Mouse (Mus musculus) kidney, embryonic 15.5 days (tissue): ENCODE data around the gene Prrt4. TPM values are rescaled to one million over a fixed set of nuclear protein-coding genes. Genes with fewer than 3 reads are reported as not detected.
A peak's percentile ranks its signal among the peaks of the same experiment; 100 is the strongest.
"Not testable (repeated sequence)": the region's sequence is repeated elsewhere in the genome, so short reads cannot be mapped to it uniquely, and the experiment has no call there.

Experiments
- ATAC-seq: fragments of 200-750 bp; cut with Nextera tagmentation; replicated peaks from 2 replicates; pipeline ENCODE4 v1.8.0; 2017; ENCODE audit warnings: moderate TSS enrichment; ENCODE audit not compliant: low FRiP score
- H3K27ac ChIP-seq: fragments of 300-500 bp; sonication (generic); 2 replicates; pipeline ENCODE4 v1.5.1; 2015; ENCODE audit warnings: mild to moderate bottlenecking, inconsistent platforms
- H3K27me3 ChIP-seq: fragments of 300-500 bp; sonication (generic); 2 replicates; pipeline ENCODE4 v1.6.1; 2015; ENCODE audit warnings: inconsistent platforms
- H3K36me3 ChIP-seq: fragments of 300-500 bp; sonication (generic); 2 replicates; pipeline ENCODE4 v1.6.1; 2015; ENCODE audit warnings: inconsistent platforms
- H3K4me1 ChIP-seq: fragments of 300-500 bp; sonication (generic); 2 replicates; pipeline ENCODE4 v1.6.1; 2015; ENCODE audit warnings: inconsistent platforms
- H3K4me2 ChIP-seq: fragments of 300-500 bp; sonication (generic); 2 replicates; pipeline ENCODE4 v1.6.1; 2015; ENCODE audit warnings: moderate library complexity, mild to moderate bottlenecking, inconsistent platforms
- H3K4me3 ChIP-seq: fragments of 300-500 bp; sonication (generic); replicated peaks from 2 replicates; pipeline ENCODE4 v1.5.1; 2015; ENCODE audit warnings: mild to moderate bottlenecking, inconsistent platforms
- H3K9ac ChIP-seq: fragments of 300-500 bp; sonication (generic); 2 replicates; pipeline ENCODE4 v1.6.1; 2015; ENCODE audit warnings: mild to moderate bottlenecking, inconsistent platforms
- H3K9me3 ChIP-seq: fragments of 300-500 bp; sonication (generic); replicated peaks from 2 replicates; pipeline ENCODE4 v1.6.1; 2016; ENCODE audit warnings: inconsistent platforms
- WGBS: fragments of 180-500 bp; shearing (Covaris S2); methylation state at CpG from one replicate; pipeline ENCODE4 v1.1.7; 2015; ENCODE audit warnings: mixed read lengths; 5-methylcytosine and 5-hydroxymethylcytosine counted together
- polyA plus RNA-seq: library from polyadenylated mRNA; unstranded; fragments of >200 nt; fragmentation: Nextera tagmentation; extraction: Ambion mirVana; gene quantifications from 2 replicates; pipeline ENCODE4 v1.2.1, GENCODE M21; 2015

The Prrt4 gene
- 1.0 and 1.6 TPM in 2 replicates for polyA plus RNA-seq

DNA sequence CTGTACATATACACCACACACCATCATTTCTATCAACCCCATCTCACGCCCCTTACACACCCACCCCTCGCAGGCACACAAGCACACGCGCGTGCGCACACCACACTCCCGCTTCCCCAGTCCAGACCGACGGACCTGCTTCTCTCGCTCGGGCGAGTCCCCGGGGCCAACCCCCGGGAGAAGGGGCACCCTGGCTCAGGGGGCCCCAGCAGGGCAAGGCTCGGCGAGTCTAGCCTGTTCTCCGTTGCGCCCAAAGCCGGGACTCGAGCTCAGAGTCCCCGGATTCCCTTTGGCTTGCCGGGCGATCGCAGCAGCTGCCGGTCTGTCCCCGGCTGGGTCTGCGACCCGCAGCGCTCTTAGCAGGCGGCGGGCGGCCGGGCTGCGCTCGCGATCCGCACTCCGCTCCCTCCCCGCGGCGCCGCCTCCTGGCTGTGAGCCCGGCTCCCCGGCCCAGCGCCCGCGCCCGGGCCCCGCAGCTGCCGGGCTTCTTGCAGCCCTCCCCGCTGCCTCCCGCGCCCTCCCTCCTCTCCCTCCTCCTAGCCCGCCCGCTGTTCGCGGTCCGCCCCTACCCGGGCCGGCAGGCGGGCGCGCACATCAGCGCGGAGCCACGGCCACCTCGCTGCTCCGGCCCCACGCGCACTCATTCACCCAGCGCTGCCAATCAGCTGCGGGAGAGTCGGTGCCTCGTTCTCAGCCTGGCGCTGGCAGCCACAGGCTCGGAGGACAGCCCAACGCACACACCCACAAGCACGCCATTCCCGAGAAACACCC, at the start of gene Prrt4:
Gene Prrt4, minus strand, starts transcription at position 697 of the 771 bp plus-strand sequence.
- no peaks in the 10 kb centered on the region for H3K9me3 ChIP-seq
- H3K9ac ChIP-seq = peak within 1 kb of the TSS; percentile 69
- H3K4me1 ChIP-seq = peaks cover 16% of the 10 kb centered on the region
- peak within 1 kb of the TSS; percentile 41; the same call in 1 of the 2 replicates for H3K27ac ChIP-seq
- H3K4me2 ChIP-seq = peak within 1 kb of the TSS; percentile 98
- H3K27me3 ChIP-seq = peaks cover 79% of the 10 kb centered on the region
- peak within 1 kb of the TSS; percentile 65 for H3K4me3 ChIP-seq
- under 1% methylated on average over 75 of the region's 79 CpGs for WGBS
- peak; percentile 74 for ATAC-seq
- no peaks in the 10 kb centered on the region for H3K36me3 ChIP-seq

DNA sequence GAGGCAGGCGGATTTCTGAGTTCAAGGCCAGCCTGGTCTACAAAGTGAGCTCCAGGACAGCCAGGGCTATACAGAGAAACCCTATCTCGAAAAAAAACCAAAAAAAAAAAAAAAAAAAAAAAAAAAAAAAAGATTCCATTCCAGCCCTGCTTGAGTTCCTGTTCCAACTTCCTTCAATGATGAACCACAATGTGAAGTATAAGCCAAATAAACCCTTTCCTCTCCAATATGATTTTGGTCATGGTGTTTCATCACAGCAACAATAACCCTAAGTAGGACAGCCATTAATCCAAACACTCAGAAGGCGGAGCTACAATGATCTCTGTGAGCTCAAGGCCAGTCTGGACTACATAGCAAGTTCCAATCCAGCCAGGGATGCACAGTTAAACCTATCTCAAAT, 38.3 kb upstream of the Prrt4 start:
- not testable (repeated sequence) for H3K27ac ChIP-seq, H3K9ac ChIP-seq, H3K4me3 ChIP-seq, H3K4me2 ChIP-seq, H3K9me3 ChIP-seq, H3K36me3 ChIP-seq, ATAC-seq
- 75% methylated on average over 3 of the region's 3 CpGs for WGBS
- Histone ChIP-seq H3K4me1 (peaks cover 35% of the 10 kb centered on the region), H3K27me3 (peaks cover 27% of the 10 kb centered on the region)

DNA sequence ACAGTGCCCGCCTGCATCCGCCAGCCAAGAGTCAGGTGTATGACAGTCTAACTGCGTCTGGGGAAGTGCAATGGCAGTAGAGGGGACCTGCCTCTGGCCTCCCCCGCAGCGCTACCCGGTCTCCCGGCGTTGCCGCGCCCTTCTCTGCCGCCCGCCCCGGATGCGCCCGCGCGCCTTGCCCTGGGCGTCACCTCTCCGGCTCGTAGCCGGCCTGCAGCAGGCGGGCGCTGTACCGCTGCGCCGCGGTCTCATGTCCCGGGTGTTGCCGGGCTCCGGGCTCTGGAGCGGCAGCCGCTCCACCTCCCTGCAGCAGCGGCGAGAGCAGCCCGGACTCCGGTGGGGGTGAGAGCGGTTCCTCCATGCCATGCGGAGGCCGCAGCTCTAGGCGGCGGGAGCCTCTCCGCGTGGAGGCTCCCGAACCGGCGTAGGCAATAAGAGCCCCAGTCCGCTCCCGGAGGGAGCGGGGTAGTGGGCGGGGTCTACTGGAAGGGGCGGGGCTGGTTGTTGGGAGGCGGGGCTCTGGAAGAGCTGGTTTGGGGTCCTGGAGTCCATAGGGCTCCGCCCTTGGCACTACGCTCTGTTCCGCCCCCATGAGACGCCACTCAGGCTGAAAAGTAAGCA, 36.6 kb upstream of the Prrt4 start, which contains the start of gene Impdh1:
Gene Impdh1, minus strand, starts transcription at position 484 of the 621 bp plus-strand sequence.
- Histone ChIP-seq H3K36me3 (no peaks in the 10 kb centered on the region), H3K4me3 (peak within 1 kb of the TSS; percentile 63), H3K27ac (no peak within 1 kb of the TSS), H3K9ac (peak within 1 kb of the TSS; percentile 52), H3K4me1 (peaks cover 48% of the 10 kb centered on the region), H3K4me2 (peak within 1 kb of the TSS; percentile 87), H3K9me3 (no peaks in the 10 kb centered on the region), H3K27me3 (peaks cover 27% of the 10 kb centered on the region)
- under 1% methylated on average over 53 of the region's 56 CpGs for WGBS
- peak; percentile 79 for ATAC-seq

DNA sequence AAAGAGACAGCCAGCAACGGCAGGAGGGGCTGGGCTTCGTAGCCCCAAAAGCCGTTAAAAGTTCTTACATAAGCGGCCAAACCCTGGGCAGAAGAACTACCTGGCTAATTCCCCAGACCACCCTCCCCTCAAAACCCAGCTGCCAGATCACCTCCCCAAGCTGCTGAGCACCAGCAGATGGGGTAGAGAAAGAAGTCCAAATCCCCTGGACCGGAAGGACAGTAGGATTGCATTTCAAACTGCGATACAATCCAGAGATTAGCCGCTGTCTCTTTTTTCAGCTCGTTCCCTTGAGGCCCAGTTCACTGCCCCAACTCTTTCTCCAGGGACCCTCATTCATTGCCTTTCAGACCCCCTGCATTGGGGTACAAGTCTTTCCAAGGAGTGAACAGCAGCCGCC, 35.8 kb upstream of the Prrt4 start:
- 0 out of 2 replicates have a peak overlapping the region, but pooled peaks have one; percentile 52 for H3K9ac ChIP-seq
- WGBS = 11% methylated on average over 9 of the region's 9 CpGs

GRCm38 (mm10) chr6:29214776-29215175, 35.4 kb upstream of the Prrt4 start:
- no peak for ATAC-seq
- H3K36me3 ChIP-seq = no peaks in the 10 kb centered on the region
- 31% methylated on average over 5 of the region's 5 CpGs for WGBS
- peak overlapping the region; percentile 29; the same call in 1 of the 2 replicates for H3K27ac ChIP-seq
- no peak overlapping the region for H3K9ac ChIP-seq
- H3K4me2 ChIP-seq = peak overlapping the region; percentile 87
- H3K9me3 ChIP-seq = no peaks in the 10 kb centered on the region
- H3K27me3 ChIP-seq = peaks cover 27% of the 10 kb centered on the region
- H3K4me3 ChIP-seq = peak overlapping the region; percentile 63
- H3K4me1 ChIP-seq = peaks cover 55% of the 10 kb centered on the region

More for the DNA sequence above, 35.8 kb upstream of the Prrt4 start:
- Histone ChIP-seq H3K9me3 (no peaks in the 10 kb centered on the region), H3K36me3 (no peaks in the 10 kb centered on the region), H3K27me3 (peaks cover 27% of the 10 kb centered on the region), H3K4me1 (peaks cover 55% of the 10 kb centered on the region), H3K27ac (no peak overlapping the region), H3K4me2 (peak overlapping the region; percentile 87), H3K4me3 (peak overlapping the region; percentile 63)
- ATAC-seq = no peak

DNA sequence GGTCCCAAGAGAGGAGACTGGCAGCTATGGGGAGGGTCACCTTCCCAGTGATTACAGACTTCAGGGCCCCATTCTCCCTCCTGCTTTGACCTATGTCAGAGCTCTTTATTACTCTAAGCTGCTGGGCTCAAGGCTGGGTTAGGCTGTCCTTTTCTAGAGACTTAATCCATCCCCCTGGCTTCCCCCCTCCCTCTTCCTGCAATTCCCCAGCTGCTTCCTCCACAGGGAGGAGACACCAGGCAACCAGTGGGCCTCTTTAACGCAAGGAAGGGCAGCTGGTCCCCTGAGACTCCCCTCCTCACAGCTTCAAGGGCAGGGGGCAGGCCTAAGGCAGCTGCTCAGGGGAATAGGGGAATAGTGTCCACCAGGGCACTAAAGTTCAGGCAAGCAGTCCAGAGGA, 34.9 kb upstream of the Prrt4 start:
- Histone ChIP-seq H3K4me2 (peak overlapping the region; percentile 87), H3K36me3 (0 out of 2 replicates have a peak, but pooled peaks cover 1% of the 10 kb centered on the region), H3K4me3 (0 out of 2 replicates have a peak overlapping the region, but pooled peaks have one; percentile 1), H3K9me3 (no peaks in the 10 kb centered on the region), H3K4me1 (peaks cover 55% of the 10 kb centered on the region), H3K27me3 (peaks cover 27% of the 10 kb centered on the region), H3K9ac (no peak overlapping the region), H3K27ac (peak overlapping the region; percentile 41; the same call in 1 of the 2 replicates)
- 0% methylated on average over 1 of the region's 1 CpGs for WGBS
- ATAC-seq = 0 out of 2 replicates have a peak, but pooled peaks have one; percentile 10

GRCm38 (mm10) chr6:29213436-29213835, 34.1 kb upstream of the Prrt4 start:
- Histone ChIP-seq H3K4me1 (peaks cover 55% of the 10 kb centered on the region), H3K4me2 (no peak overlapping the region), H3K27me3 (peaks cover 27% of the 10 kb centered on the region), H3K27ac (no peak overlapping the region), H3K36me3 (0 out of 2 replicates have a peak, but pooled peaks cover 4% of the 10 kb centered on the region), H3K9me3 (no peaks in the 10 kb centered on the region), H3K4me3 (no peak overlapping the region), H3K9ac (no peak overlapping the region)
- WGBS = 70% methylated on average over 5 of the region's 5 CpGs
- no peak for ATAC-seq

DNA sequence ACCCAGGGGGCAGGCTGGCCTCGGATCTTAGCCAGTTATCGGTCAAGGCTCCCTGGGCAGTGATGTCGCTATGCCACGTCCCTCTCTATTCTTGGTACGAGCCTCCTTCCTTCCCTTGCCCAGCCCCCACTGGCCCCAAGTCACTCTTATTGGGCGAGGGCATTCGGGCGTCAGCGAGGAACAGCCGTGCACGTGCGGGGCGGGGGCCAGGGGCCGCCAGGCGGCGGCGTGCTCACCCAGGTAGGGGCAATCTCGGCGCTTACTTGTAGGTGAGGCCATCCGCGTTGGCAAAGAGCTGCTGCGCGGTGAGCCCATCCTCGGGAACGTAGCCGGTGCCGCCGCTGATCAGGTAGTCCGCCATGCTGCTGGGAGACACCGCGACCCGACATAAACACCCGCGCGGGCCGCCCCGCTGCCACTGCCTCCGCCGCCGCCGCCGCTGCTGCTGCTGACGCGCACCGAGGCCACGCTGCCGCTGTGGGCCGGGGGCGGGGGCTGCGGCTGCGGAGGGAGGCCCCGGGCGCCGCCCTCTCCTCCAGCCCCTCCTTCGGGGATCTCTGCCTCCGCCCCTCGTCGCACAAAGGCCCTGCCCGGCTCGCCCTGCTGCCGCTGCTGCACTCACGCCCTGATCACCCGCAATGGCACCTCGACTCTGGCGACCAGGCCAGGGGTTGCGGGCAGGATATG, 32.6 kb upstream of the Prrt4 start:
- H3K27ac ChIP-seq = peak overlapping the region; percentile 70
- H3K9ac ChIP-seq = peak overlapping the region; percentile 59
- peaks cover 27% of the 10 kb centered on the region for H3K27me3 ChIP-seq
- H3K4me3 ChIP-seq = peak overlapping the region; percentile 66
- H3K9me3 ChIP-seq = no peaks in the 10 kb centered on the region
- under 1% methylated on average over 62 of the region's 66 CpGs for WGBS
- peaks cover 55% of the 10 kb centered on the region for H3K4me1 ChIP-seq
- ATAC-seq = peak; percentile 79
- H3K4me2 ChIP-seq = peak overlapping the region; percentile 83
- peaks cover 10% of the 10 kb centered on the region for H3K36me3 ChIP-seq

GRCm38 (mm10) chr6:29211146-29211545, 31.8 kb upstream of the Prrt4 start:
- Histone ChIP-seq H3K27me3 (peaks cover 27% of the 10 kb centered on the region), H3K36me3 (peaks cover 16% of the 10 kb centered on the region), H3K4me2 (peak overlapping the region; percentile 83), H3K4me3 (peak overlapping the region; percentile 66), H3K27ac (no peak overlapping the region), H3K9ac (peak overlapping the region; percentile 59), H3K9me3 (no peaks in the 10 kb centered on the region), H3K4me1 (peaks cover 50% of the 10 kb centered on the region)
- 8% methylated on average over 7 of the region's 7 CpGs for WGBS
- no peak for ATAC-seq

DNA sequence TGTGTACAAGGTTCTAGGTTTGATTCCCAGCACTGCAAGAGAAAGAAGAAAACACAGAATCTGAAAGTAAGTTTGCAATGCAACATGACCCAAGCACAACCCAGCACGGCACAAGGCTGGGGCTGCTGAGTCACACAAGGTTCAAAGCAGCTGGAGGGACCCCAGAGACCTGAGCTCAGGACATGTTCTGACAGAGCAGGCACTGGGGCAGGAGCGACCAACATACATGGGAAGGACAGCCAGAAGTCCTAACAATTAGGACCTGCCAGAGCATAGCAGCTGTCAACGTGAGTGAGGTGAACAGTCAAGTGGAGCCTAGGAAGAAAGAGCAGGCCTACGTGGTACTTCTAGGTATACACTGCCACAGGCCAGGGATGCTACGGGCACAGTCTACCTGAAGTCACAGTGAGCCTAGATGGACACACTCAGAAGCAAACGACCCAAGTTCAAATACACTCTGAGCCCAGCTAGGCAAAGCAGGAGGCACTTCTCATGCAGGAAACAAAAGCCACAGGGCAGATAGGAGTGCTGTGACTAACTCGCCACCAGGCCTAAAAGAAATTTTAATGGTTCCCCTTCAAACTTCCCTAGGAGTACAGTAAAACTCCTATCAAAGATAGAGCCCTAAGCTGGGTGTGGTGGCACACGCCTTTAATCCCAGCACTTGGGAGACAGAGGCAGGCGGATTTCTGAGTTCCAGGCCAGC, 31.0 kb upstream of the Prrt4 start:
- H3K36me3 ChIP-seq = peaks cover 20% of the 10 kb centered on the region
- H3K4me3 ChIP-seq = no peak overlapping the region
- no peaks in the 10 kb centered on the region for H3K9me3 ChIP-seq
- H3K27me3 ChIP-seq = peaks cover 23% of the 10 kb centered on the region
- peaks cover 44% of the 10 kb centered on the region for H3K4me1 ChIP-seq
- WGBS = 77% methylated on average over 9 of the region's 9 CpGs
- H3K4me2 ChIP-seq = peak overlapping the region; percentile 15
- H3K27ac ChIP-seq = no peak overlapping the region
- no peak overlapping the region for H3K9ac ChIP-seq
- ATAC-seq = no peak

- H3K9ac ChIP-seq = no peak overlapping the region
- H3K27me3 ChIP-seq = peaks cover 1% of the 10 kb centered on the region; the same call in 1 of the 2 replicates
- no peak overlapping the region for H3K27ac ChIP-seq
- peaks cover 38% of the 10 kb centered on the region for H3K36me3 ChIP-seq
- no peak overlapping the region for H3K4me2 ChIP-seq
- H3K4me1 ChIP-seq = peaks cover 25% of the 10 kb centered on the region
- WGBS = 83% methylated on average over 5 of the region's 5 CpGs
- no peaks in the 10 kb centered on the region for H3K9me3 ChIP-seq
- ATAC-seq = no peak
- H3K4me3 ChIP-seq = no peak overlapping the region
Measured at GRCm38 (mm10) chr6:29208178-29208577, 28.8 kb upstream of the Prrt4 start.
